Mouse (Mus musculus) C2C12 (cell line): ENCODE measurements around the gene Smpd1.

Experiments
- CEBPB ChIP-seq: IDR thresholded peaks from one replicate; pipeline ENCODE4 v1.6.1; 2011; ENCODE audit warnings: low read depth, mild to moderate bottlenecking, control low read depth, moderate library complexity
- CTCF ChIP-seq: IDR thresholded peaks from one replicate; pipeline ENCODE4 v1.5.1; 2011; ENCODE audit not compliant: control insufficient read depth, insufficient read depth, insufficient read length
- FOSL1 ChIP-seq: IDR thresholded peaks from one replicate; pipeline ENCODE4 v1.8.0; 2011; ENCODE audit warnings: mild to moderate bottlenecking, low read length; ENCODE audit not compliant: poor library complexity, insufficient read depth, severe bottlenecking
- MAX ChIP-seq: IDR thresholded peaks from one replicate; pipeline ENCODE4 v1.6.1; 2011; ENCODE audit warnings: mild to moderate bottlenecking, control low read depth
- MYOD1 ChIP-seq: IDR thresholded peaks from one replicate; pipeline ENCODE4 v1.6.1; 2011; ENCODE audit warnings: low read depth; ENCODE audit not compliant: control insufficient read depth, insufficient read length
- MYOG ChIP-seq: IDR thresholded peaks from one replicate; pipeline ENCODE4 v1.6.1; 2011; ENCODE audit not compliant: control insufficient read depth, insufficient read length; ENCODE audit errors: extremely low read depth
- USF1 ChIP-seq: IDR thresholded peaks from one replicate; pipeline ENCODE4 v1.6.1; 2011; ENCODE audit warnings: low read depth, mild to moderate bottlenecking, control low read depth, moderate library complexity

GRCm38 (mm10) chr7:105559016-105559415, 4.9 kb downstream of the Smpd1 start:
- no peak for TF ChIP-seq CTCF
- no peak for TF ChIP-seq MYOD1
- TF ChIP-seq USF1: no peak
- no peak for TF ChIP-seq MAX
- no peak for TF ChIP-seq CEBPB
- no peak for TF ChIP-seq FOSL1
- no peak for TF ChIP-seq MYOG
